Mouse (Mus musculus) testis, adult 2 months (tissue): ENCODE measurements around the gene Grm8.

Experiments
- CTCF ChIP-seq: fragments of 200-500 bp; IDR thresholded peaks from 2 replicates; pipeline ENCODE4 v1.5.1; 2012; ENCODE audit warnings: low read depth, mild to moderate bottlenecking, inconsistent platforms, low read length, moderate library complexity; ENCODE audit not compliant: control insufficient read depth, insufficient read depth, insufficient replicate concordance
- POLR2A ChIP-seq: fragments of 200-500 bp; IDR thresholded peaks from 2 replicates; pipeline ENCODE4 v1.6.1; 2012; ENCODE audit warnings: low read depth, mild to moderate bottlenecking, inconsistent platforms, low read length, moderate library complexity; ENCODE audit not compliant: control insufficient read depth

GRCm38 (mm10) chr6:27346311-27346710, 788.7 kb downstream of the Grm8 start:
- no peak for TF ChIP-seq CTCF
- TF ChIP-seq POLR2A = no peak
